Mouse (Mus musculus) intestine, embryonic 14.5 days (tissue): ENCODE data around the gene Olfr591. TPM values are rescaled to one million over a fixed set of nuclear protein-coding genes. Genes with fewer than 3 reads are reported as not detected.
"Not testable (repeated sequence)": the region's sequence is repeated elsewhere in the genome, so short reads cannot be mapped to it uniquely, and the experiment has no call there.

Source experiments
- ATAC-seq: fragments of 200-750 bp; cut with Nextera tagmentation; replicated peaks from 2 replicates; pipeline ENCODE4 v1.8.0; 2017; ENCODE audit warnings: low read depth, moderate number of reproducible peaks, moderate TSS enrichment, moderate library complexity; ENCODE audit not compliant: low FRiP score, low TSS enrichment
- DNase-seq: peaks from one replicate; pipeline ENCODE4 v3.0.0-alpha.2; 2018; ENCODE audit warnings: low spot score
- H3K27ac ChIP-seq: fragments of 300-500 bp; sonication (generic); 2 replicates; pipeline ENCODE4 v1.5.1; 2014; ENCODE audit warnings: low read depth, mild to moderate bottlenecking, control low read depth
- H3K27me3 ChIP-seq: fragments of 300-500 bp; sonication (generic); replicated peaks from 2 replicates; pipeline ENCODE4 v1.6.1; 2014; ENCODE audit warnings: low read length, control low read depth; ENCODE audit not compliant: control insufficient read depth, insufficient read depth
- H3K36me3 ChIP-seq: fragments of 300-500 bp; sonication (generic); 2 replicates; pipeline ENCODE4 v1.6.1; 2014; ENCODE audit warnings: low read length, control low read depth; ENCODE audit not compliant: control insufficient read depth, insufficient read depth
- H3K4me1 ChIP-seq: fragments of 300-500 bp; sonication (generic); replicated peaks from 2 replicates; pipeline ENCODE4 v1.6.1; 2014; ENCODE audit warnings: low read length, control low read depth, mixed read lengths; ENCODE audit not compliant: control insufficient read depth, insufficient read depth
- H3K4me2 ChIP-seq: fragments of 300-500 bp; sonication (generic); 2 replicates; pipeline ENCODE4 v1.6.1; 2014; ENCODE audit warnings: low read length
- H3K4me3 ChIP-seq: fragments of 300-500 bp; sonication (generic); 2 replicates; pipeline ENCODE4 v1.5.1; 2014; ENCODE audit warnings: low read depth, low read length, control low read depth, mixed read lengths
- H3K9ac ChIP-seq: fragments of 300-500 bp; sonication (generic); 2 replicates; pipeline ENCODE4 v1.6.1; 2014; ENCODE audit warnings: mild to moderate bottlenecking, low read length
- H3K9me3 ChIP-seq: fragments of 300-500 bp; sonication (generic); 2 replicates; pipeline ENCODE4 v1.6.1; 2016; ENCODE audit warnings: low read length, control low read depth; ENCODE audit not compliant: control insufficient read depth
- WGBS: fragments of 180-500 bp; shearing (Covaris S2); extraction: QIAGEN DNeasy Blood & Tissue Kit; methylation state at CpG from one replicate; pipeline ENCODE4 v1.1.7; 2014; 5-methylcytosine and 5-hydroxymethylcytosine counted together
- polyA plus RNA-seq: library from polyadenylated mRNA; unstranded; fragments of >200 nt; fragmentation: Nextera tagmentation; extraction: Ambion mirVana; gene quantifications from 2 replicates; pipeline ENCODE4 v1.2.1, GENCODE M21; 2014

Olfr591 gene
- not detected in 2 replicates for polyA plus RNA-seq

DNA sequence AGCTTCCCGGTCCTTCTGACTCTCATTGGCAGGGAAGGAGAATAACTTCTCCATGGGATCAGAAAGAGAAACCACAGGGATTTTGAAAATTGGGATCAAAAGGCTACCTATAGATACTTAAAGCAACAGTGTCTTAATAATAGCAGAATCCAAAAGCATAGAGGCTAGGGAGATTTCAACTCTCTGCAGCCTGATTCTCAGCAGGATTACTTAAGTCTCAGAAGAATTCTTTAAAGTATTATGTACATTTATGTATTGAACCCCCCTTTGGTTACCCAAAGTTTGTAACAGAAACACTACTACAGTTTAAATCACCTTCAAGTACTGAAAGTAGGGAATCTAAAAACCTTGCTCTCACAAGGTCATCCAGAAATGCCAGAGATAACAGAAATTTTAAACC, at the start of gene Olfr591:
TSS of gene Olfr591 (minus strand) at position 101 of the 400 bp plus-strand sequence.
- no peak within 1 kb of the TSS for H3K4me3 ChIP-seq
- no peaks in the 10 kb centered on the region for H3K27me3 ChIP-seq
- H3K9me3 ChIP-seq, result no peaks in the 10 kb centered on the region; the same call in 1 of the 2 replicates
- no peak within 1 kb of the TSS for H3K4me2 ChIP-seq
- ATAC-seq (no peak), DNase-seq (no peak)
- no peaks in the 10 kb centered on the region for H3K4me1 ChIP-seq
- no peak within 1 kb of the TSS for H3K27ac ChIP-seq
- no peak within 1 kb of the TSS for H3K9ac ChIP-seq
- WGBS, result 89% methylated on average over 1 of the region's 1 CpGs
- H3K36me3 ChIP-seq, result no peaks in the 10 kb centered on the region

DNA sequence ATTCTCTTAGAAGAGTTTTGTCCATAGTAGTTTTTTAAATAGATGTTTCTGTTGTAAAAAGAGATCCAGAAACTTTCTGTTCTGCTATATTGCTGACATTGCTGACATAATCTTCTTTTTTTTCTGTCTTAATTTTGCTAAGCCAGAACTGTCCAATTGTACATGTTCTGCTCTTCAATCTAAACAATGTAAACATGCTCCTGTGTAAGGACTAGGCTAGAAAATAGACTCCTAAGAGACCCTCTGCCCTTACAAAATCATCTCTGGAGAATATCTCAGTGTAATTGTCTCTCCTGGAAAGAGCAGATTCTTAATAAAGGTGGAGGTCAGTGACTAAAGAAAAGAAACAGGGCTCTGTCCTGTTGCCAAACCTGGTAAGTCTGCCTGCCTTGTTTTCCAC, 38.6 kb upstream of the Olfr591 start, which contains the start of gene Olfr594:
TSS of gene Olfr594 (plus strand) at position 301 of the 400 bp plus-strand sequence.
- no peak for DNase-seq
- no peak within 1 kb of the TSS for H3K27ac ChIP-seq

DNA sequence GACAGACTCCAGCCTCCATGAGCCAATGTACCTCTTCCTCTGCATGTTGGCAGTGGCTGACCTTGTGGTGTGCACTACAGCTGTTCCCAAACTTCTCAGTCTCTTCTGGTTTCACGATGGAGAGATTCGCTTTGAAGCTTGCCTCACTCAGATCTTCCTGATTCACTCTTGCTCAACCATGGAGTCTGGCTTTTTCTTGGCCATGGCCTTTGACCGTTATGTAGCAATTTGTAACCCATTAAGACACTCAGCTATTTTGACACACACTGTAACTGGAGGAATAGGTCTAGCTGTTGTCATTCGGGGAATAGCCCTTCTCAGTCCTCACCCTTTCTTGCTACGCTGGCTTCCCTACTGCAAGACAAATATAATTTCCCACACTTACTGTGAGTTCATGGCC, 33.9 kb upstream of the Olfr591 start:
- DNase-seq, H3K9ac ChIP-seq, H3K4me2 ChIP-seq, ATAC-seq, H3K9me3 ChIP-seq, H3K4me3 ChIP-seq, H3K4me1 ChIP-seq, H3K27ac ChIP-seq, H3K27me3 ChIP-seq, H3K36me3 ChIP-seq: not testable (repeated sequence)
- 88% methylated on average over 5 of the region's 5 CpGs for WGBS

More for the DNA sequence above, 38.6 kb upstream of the Olfr591 start, which contains the start of gene Olfr594:
- no peaks in the 10 kb centered on the region for H3K9me3 ChIP-seq
- no peak within 1 kb of the TSS for H3K4me3 ChIP-seq
- no peaks in the 10 kb centered on the region for H3K4me1 ChIP-seq
- no peak for ATAC-seq
- no peaks in the 10 kb centered on the region for H3K36me3 ChIP-seq
- H3K27me3 ChIP-seq, result no peaks in the 10 kb centered on the region
- no peak within 1 kb of the TSS for H3K9ac ChIP-seq
- H3K4me2 ChIP-seq, result no peak within 1 kb of the TSS

- Histone ChIP-seq H3K27me3 (no peaks in the 10 kb centered on the region), H3K9ac (no peak within 1 kb of the TSS), H3K36me3 (no peaks in the 10 kb centered on the region), H3K27ac (no peak within 1 kb of the TSS), H3K4me2 (no peak within 1 kb of the TSS), H3K9me3 (no peaks in the 10 kb centered on the region), H3K4me3 (no peak within 1 kb of the TSS), H3K4me1 (no peaks in the 10 kb centered on the region)
- 70% methylated on average over 1 of the region's 1 CpGs for WGBS
- ATAC-seq, result no peak
- no peak for DNase-seq
Measured at GRCm38 (mm10) chr7:103211562-103211961, 33.4 kb upstream of the Olfr591 start, which contains the start of gene Olfr593. TSS of gene Olfr593 (plus strand) at chr7:103211862.

GRCm38 (mm10) chr7:103184503-103184902, 6.4 kb upstream of the Olfr591 start, which contains the start of gene Olfr592:
TSS of gene Olfr592 (plus strand) at chr7:103184803.
- DNase-seq, ATAC-seq, H3K27ac ChIP-seq, H3K4me1 ChIP-seq, H3K36me3 ChIP-seq, H3K27me3 ChIP-seq, H3K4me2 ChIP-seq, H3K4me3 ChIP-seq, H3K9me3 ChIP-seq, H3K9ac ChIP-seq: not testable (repeated sequence)
- 86% methylated on average over 1 of the region's 1 CpGs for WGBS

DNA sequence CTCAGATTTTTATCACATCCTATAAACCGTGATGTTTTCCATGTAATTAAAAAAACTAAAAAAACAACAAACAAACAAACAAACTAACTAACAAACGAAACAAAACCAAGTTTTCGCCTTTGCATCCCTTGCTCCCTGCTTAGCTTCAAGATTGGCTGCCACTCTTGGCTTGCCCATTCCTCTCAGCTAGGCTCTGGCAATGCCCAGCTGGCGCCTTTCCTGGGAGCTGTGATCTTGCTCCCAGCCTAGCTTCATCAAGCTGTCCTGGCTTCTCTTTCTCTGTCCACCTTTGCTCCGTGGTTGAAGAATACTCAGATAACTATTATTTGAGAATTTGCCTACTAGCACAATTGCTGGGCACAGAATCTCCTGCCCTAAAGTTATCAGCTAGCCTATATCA, 8.4 kb downstream of the Olfr591 start:
- Histone ChIP-seq H3K27ac (no peak overlapping the region), H3K4me1 (no peaks in the 10 kb centered on the region), H3K36me3 (no peaks in the 10 kb centered on the region), H3K9me3 (no peaks in the 10 kb centered on the region), H3K4me2 (no peak overlapping the region), H3K9ac (no peak overlapping the region), H3K4me3 (no peak overlapping the region), H3K27me3 (no peaks in the 10 kb centered on the region)
- ATAC-seq (no peak), DNase-seq (no peak)
- WGBS, result 80% methylated on average over 5 of the region's 5 CpGs

DNA sequence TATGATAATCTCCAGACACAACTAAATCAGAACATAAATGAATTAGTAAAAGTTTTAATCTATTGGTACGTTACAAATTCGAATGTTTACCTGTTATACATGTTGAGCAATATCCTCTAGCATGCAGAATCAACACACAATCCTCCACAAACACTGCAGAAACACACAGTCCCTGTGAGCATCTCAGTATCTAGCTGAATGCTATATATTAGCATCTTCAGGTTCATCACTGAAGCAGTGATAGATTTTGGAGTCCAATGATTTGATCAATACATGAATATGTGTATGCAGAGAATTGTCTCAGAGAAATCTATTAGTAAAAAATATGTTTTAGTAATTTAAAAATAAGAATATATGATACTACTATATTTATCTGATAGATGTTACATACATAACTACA, 21.9 kb downstream of the Olfr591 start, which contains the start of gene Olfr589:
TSS of gene Olfr589 (minus strand) at position 101 of the 400 bp plus-strand sequence.
- no peak for DNase-seq
- Histone ChIP-seq H3K9me3 (no peaks in the 10 kb centered on the region), H3K9ac (no peak within 1 kb of the TSS), H3K4me3 (no peak within 1 kb of the TSS), H3K4me2 (no peak within 1 kb of the TSS), H3K27ac (no peak within 1 kb of the TSS), H3K36me3 (no peaks in the 10 kb centered on the region), H3K27me3 (no peaks in the 10 kb centered on the region), H3K4me1 (no peaks in the 10 kb centered on the region)
- ATAC-seq, result no peak
- WGBS, result 62% methylated on average over 2 of the region's 2 CpGs

- WGBS, result 70% methylated on average over 1 of the region's 1 CpGs
- Histone ChIP-seq H3K4me3 (no peak within 1 kb of the TSS), H3K9ac (no peak within 1 kb of the TSS), H3K36me3 (no peaks in the 10 kb centered on the region), H3K4me1 (no peaks in the 10 kb centered on the region), H3K27me3 (no peaks in the 10 kb centered on the region), H3K9me3 (no peaks in the 10 kb centered on the region), H3K4me2 (no peak within 1 kb of the TSS), H3K27ac (no peak within 1 kb of the TSS)
- ATAC-seq (no peak), DNase-seq (no peak)
Measured at GRCm38 (mm10) chr7:103140579-103140978, 37.6 kb downstream of the Olfr591 start, which contains the start of gene Olfr588-ps1. TSS of gene Olfr588-ps1 (plus strand) at chr7:103140879.

DNA sequence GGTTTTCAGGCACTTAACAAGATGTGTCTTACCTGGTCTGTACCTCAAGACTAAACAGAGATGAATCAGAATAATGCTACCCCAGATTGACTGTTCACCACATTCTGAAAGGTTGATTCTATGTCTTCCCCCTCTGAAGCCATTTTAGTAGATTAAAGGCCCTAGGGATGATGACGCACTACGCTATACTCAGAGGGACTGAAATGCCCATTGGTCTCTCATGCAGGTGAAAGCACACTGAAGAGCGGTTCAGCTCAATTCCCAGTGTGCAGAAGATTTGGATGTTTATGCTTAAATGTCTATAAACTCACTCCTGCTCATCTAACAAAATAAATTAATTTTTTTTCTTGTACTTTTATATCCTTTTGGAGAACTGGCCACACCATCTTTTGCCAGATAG, 52.6 kb downstream of the Olfr591 start, which contains the start of gene Olfr586:
TSS of gene Olfr586 (minus strand) at position 101 of the 400 bp plus-strand sequence.
- 89% methylated on average over 3 of the region's 3 CpGs for WGBS

More for the DNA sequence above, 52.6 kb downstream of the Olfr591 start, which contains the start of gene Olfr586:
- no peak for ATAC-seq
- Histone ChIP-seq H3K36me3 (no peaks in the 10 kb centered on the region), H3K27ac (no peak within 1 kb of the TSS), H3K4me1 (no peaks in the 10 kb centered on the region), H3K4me2 (no peak within 1 kb of the TSS), H3K4me3 (no peak within 1 kb of the TSS), H3K27me3 (no peaks in the 10 kb centered on the region), H3K9me3 (no peaks in the 10 kb centered on the region), H3K9ac (no peak within 1 kb of the TSS)
- no peak for DNase-seq
